Mouse (Mus musculus): ENCODE data around the gene AC134908.4. TPM values are rescaled to one million over a fixed set of nuclear protein-coding genes. Genes with fewer than 3 reads are reported as not detected.

AC134908.4 gene
- polyA plus RNA-seq, 1 experiment from 2014 or later = 0.56 TPM

DNA sequence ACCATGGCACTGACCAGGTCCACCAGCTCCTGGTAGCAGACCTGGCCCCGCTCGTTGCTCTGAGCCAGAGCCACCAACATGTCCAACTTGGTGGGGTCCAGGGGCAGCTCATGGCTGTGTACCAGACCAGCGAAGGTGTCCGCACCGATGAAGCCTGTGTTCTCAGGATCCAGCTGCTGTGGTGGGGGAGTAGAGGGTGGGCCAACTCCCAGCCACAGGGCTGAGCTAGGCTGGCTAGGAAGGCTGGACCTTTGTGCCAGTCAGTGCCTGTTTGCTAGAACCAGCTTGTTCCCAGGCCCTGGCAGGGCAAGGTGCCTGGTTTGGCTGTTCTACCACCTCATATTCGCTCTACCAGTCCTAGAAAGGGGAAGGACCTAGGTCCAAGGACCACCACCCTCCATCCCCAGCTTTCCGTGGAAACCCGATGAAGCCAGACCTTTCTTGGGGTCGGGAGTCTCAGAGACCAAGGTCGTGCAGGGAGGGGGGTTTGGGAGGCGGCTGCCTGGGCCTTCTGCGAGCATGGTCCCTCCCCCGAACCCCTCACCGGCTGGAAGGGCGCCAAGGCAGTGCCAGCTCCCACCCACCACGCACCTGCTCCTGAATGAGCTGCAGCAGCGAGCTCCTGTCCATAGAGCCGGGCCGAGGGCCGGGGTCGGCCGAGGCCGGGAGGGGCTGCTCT lies 41.1 kb upstream of the AC134908.4 start:
- Histone ChIP-seq H3K9me3 (no peaks in the 10 kb centered on the region), H3K36me3 (peaks cover 49% of the 10 kb centered on the region), H3K4me1 (peaks cover 48% of the 10 kb centered on the region), H3K27me3 (no peaks in the 10 kb centered on the region), H3K4me2 (peak overlapping the region; percentile 86), H3K9ac (peak overlapping the region; percentile 41), H3K27ac (peak overlapping the region; percentile 47; the same call in 1 of the 2 replicates), H3K4me3 (peak overlapping the region; percentile 38)
- WGBS = 22% methylated on average over 23 of the region's 23 CpGs
- no peak for ATAC-seq (ENCODE audit: insufficient number of reproducible peaks, low FRiP score, low TSS enrichment, low read depth)

DNA sequence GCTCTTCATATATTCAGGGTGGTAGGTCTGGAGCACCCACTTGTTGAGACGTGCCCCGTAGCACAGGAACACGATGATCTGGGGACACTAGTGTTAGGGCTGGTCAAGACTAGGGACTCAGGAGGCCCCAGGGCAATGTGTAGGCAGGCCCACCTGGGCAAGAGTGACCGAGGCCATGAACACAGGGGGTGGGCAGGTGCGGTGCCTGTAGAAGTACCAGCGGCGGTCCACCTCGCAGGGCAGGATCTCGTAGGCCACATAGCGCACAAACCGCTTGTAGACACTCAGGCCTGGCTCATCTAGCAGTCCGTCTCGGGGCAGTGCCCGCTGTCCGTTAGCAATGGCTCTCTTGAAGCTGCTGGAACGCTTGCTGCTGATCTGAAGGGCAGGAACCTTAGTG lies 40.4 kb upstream of the AC134908.4 start:
- Histone ChIP-seq H3K4me3 (peak overlapping the region; percentile 38), H3K4me2 (peak overlapping the region; percentile 86), H3K4me1 (peaks cover 55% of the 10 kb centered on the region), H3K9ac (no peak overlapping the region), H3K27me3 (no peaks in the 10 kb centered on the region), H3K27ac (no peak overlapping the region), H3K9me3 (no peaks in the 10 kb centered on the region), H3K36me3 (peaks cover 49% of the 10 kb centered on the region)
- no peak for ATAC-seq (ENCODE audit: insufficient number of reproducible peaks, low FRiP score, low TSS enrichment, low read depth)
- WGBS = 87% methylated on average over 16 of the region's 16 CpGs

DNA sequence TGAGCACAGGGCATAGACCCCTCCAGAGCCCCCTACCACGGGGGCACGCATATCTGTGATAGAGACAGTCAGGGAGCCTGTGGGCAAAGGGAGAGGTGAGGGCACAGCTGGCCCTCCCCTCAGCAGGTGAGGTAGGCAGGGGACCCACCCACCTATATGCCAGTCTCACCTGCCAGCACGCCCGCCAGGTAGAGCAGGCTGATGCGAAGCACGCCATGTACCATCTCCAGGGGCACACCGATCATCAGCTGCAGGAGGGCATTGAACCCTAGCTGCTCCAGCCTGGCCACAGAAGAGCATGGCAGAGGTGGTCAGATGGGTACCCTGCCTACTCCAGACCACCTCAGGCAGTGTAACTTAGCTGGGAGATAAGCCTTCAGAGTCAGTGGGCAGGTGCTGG lies 39.8 kb upstream of the AC134908.4 start:
- Histone ChIP-seq H3K9me3 (no peaks in the 10 kb centered on the region), H3K27me3 (no peaks in the 10 kb centered on the region), H3K9ac (no peak overlapping the region), H3K27ac (no peak overlapping the region), H3K4me3 (peak overlapping the region; percentile 38; the same call in 1 of the 2 replicates), H3K36me3 (peaks cover 49% of the 10 kb centered on the region), H3K4me2 (peak overlapping the region; percentile 86), H3K4me1 (peaks cover 60% of the 10 kb centered on the region)
- ATAC-seq (ENCODE audit: insufficient number of reproducible peaks, low FRiP score, low TSS enrichment, low read depth) = no peak
- 88% methylated on average over 7 of the region's 7 CpGs for WGBS

DNA sequence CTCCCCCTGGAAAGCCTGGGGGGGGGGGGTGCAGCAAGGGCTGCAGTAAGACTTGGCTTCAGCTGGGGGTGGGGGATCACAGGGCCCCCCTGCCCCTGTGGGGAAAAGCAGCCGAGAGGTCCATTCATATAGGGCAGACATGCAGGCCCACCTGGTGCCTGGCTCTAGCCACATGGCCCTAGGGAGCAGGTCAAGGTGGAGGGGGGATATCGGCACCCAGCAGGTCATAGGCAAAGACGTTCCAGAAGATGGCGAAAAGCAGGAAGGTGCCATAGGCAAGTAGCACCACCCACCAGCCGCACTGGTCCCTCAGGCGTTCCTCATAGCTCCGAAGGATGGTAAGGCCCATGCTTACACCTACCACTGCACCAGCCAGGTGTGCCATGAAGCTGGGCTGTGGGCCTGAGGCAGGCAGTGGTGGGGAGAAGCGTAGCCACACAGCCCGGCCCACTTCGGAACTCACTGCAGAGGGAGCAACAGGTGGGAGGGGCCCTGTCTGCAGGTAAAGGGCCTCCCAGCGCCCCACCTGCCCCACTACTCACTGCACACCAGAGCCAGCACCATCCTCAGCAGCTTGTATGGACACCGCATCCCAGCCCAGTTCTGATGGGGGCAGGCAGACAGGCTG lies 39.2 kb upstream of the AC134908.4 start:
- Histone ChIP-seq H3K27ac (peak overlapping the region; percentile 97), H3K36me3 (peaks cover 45% of the 10 kb centered on the region)

DNA sequence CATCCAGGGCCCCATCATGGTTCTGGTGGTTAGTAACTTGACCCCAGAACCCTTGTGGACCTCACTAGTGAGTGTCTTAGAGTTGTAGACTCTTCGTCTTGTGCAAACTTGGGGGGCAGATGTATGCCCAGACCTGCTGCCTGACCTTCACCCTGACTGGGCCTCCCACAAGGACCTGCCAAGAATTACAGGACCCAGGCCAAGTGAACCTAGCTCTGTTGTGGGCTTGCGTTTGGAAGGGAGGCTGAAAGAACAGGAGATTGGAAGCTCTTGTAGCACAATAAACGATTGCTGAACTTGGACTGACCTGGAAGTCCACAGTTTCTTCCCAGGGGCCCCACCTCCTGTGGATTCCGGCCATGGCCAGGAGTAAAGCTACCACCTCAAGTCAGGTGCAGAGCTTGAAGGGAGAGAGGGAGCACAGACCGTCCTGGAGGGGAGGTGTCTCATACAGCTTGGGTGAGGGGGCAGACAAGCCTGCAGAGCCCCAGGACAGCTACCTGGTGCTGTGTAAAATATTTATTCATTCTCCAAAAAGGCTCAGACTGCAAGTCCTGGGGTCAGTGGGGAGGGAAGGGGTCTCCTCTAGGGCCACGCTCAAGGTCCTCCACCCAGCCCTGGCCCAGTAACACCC lies 38.6 kb upstream of the AC134908.4 start:
- H3K9me3 ChIP-seq = no peaks in the 10 kb centered on the region
- H3K36me3 ChIP-seq = peaks cover 39% of the 10 kb centered on the region
- H3K27ac ChIP-seq = peak overlapping the region; percentile 97
- peak overlapping the region; percentile 77 for H3K4me3 ChIP-seq
- 31% methylated on average over 6 of the region's 6 CpGs for WGBS
- H3K4me2 ChIP-seq = peak overlapping the region; percentile 86
- H3K27me3 ChIP-seq = no peaks in the 10 kb centered on the region
- H3K9ac ChIP-seq = peak overlapping the region; percentile 81
- ATAC-seq (ENCODE audit: insufficient number of reproducible peaks, low FRiP score, low TSS enrichment, low read depth) = no peak
- peaks cover 70% of the 10 kb centered on the region for H3K4me1 ChIP-seq

More for the DNA sequence above, 39.2 kb upstream of the AC134908.4 start:
- WGBS = 76% methylated on average over 12 of the region's 12 CpGs
- Histone ChIP-seq H3K4me2 (peak overlapping the region; percentile 86), H3K9ac (peak overlapping the region; percentile 81; the same call in 1 of the 2 replicates), H3K4me1 (peaks cover 66% of the 10 kb centered on the region), H3K9me3 (no peaks in the 10 kb centered on the region), H3K4me3 (peak overlapping the region; percentile 77), H3K27me3 (no peaks in the 10 kb centered on the region)
- ATAC-seq (ENCODE audit: insufficient number of reproducible peaks, low FRiP score, low TSS enrichment, low read depth) = no peak

DNA sequence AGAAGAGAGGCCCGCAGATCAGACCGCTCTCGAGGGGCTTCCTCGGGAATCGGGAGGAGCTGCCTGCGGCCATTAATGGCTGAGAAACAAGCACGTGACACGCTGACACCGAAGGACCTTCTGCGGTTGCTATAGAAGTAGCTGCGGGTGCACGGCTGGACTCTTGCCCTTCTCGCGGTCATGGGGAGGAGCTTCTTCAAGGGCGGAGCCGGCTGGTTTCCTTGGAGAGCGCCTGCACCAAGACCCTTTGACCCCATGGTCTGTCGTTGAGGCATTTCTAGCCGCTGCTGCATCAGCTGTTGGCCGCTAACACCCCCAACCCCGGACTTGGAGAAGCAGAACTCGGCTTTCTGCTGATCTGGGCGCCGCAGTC lies 37.8 kb upstream of the AC134908.4 start, which contains the start of gene Stub1:
Stub1 (minus strand) TSS at position 114 of the 373 bp plus-strand sequence.
- Histone ChIP-seq H3K9ac (peak within 1 kb of the TSS; percentile 81), H3K27ac (peak within 1 kb of the TSS; percentile 97), H3K9me3 (no peaks in the 10 kb centered on the region), H3K36me3 (peaks cover 32% of the 10 kb centered on the region), H3K4me2 (peak within 1 kb of the TSS; percentile 86), H3K4me3 (peak within 1 kb of the TSS; percentile 77), H3K4me1 (peaks cover 73% of the 10 kb centered on the region), H3K27me3 (no peaks in the 10 kb centered on the region)
- WGBS = under 1% methylated on average over 24 of the region's 24 CpGs
- ATAC-seq (ENCODE audit: insufficient number of reproducible peaks, low FRiP score, low TSS enrichment, low read depth) = peak; percentile 55

DNA sequence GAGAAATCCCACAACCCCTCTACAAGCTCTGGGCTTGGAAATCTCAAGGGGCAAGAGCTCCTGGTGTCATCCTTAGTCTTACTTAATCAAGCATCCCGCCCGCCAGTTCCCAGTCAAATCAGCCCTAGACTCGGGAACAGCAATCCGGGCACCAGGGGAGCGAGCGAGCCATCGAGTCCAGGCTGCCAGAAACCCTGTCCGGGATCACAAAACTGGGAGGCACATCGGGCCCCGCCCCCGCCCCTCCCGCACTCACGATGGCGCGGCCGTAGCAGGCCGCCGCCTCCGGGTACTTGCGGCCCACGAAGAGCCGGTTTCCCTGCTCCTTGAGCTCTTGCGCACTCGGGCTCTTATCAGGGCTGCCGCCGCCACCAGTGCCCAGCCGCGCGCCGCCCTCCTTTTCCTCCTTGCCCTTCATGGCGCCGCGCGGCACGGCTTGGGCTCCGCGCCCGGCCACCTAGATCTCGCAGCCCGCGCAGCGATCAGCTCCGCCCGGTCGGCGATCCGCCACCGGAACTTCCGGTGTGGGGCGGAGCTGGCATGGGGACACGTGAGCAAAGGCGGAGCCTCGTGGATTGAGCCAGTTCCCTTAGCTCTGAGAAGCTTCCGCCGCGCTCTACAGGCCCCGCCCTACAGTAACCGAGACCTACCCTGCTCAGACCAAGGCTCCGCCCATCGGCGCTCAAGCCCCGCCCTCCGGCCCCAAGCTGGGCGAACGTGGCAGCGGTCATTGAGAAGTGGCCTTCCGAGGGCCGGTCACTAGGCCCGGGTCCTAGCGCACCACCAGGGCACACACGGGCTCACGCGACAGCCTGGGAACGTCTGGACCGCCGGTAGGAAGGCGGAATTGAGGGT lies 37.2 kb upstream of the AC134908.4 start:
- Histone ChIP-seq H3K4me3 (peak overlapping the region; percentile 77), H3K36me3 (peaks cover 27% of the 10 kb centered on the region), H3K9me3 (no peaks in the 10 kb centered on the region), H3K27ac (peak overlapping the region; percentile 97), H3K9ac (peak overlapping the region; percentile 81), H3K4me2 (peak overlapping the region; percentile 86), H3K4me1 (peaks cover 78% of the 10 kb centered on the region), H3K27me3 (no peaks in the 10 kb centered on the region)
- peak; percentile 91 for ATAC-seq (ENCODE audit: insufficient number of reproducible peaks, low FRiP score, low TSS enrichment, low read depth)
- under 1% methylated on average over 72 of the region's 77 CpGs for WGBS

DNA sequence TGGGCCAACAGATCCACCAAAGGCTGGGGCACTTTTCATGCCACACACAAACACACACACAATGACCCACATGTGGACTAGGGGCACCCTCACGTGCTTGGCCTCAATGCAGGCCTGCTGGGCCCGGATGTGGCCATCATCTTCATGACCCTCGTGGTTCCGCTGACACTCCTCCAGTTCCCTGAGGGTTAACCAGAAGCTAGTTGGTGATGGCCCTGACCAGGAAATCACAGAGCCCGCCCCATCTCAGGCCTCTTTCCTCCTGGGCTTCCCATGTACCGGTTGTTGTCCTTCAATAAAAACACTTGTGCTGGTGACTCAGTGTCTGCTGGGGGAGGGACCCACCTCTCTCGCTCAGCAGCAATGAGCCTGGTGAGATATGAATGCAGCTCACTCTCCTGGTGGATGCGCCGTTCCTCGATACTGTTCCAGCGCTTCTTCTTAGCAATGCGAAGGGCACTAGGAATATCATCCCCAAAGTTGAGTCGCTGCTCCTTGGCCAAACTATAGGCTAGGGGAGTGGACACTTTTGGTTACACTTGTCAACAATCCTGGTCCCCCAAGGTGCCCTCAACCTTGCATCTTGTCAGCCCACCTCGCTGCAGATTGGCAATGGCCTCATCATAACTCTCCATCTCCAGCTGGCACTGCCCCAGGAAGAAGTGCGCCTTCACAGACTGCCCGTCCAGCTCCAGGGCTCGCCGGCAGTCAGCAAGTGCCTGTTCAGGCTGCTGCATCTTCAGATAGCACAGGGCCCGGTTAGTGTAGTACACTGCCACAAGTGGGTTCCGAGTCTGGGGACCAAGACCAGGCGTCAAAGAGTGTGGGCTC lies 36.2 kb upstream of the AC134908.4 start:
- Histone ChIP-seq H3K36me3 (peaks cover 36% of the 10 kb centered on the region), H3K9ac (peak overlapping the region; percentile 81), H3K27me3 (no peaks in the 10 kb centered on the region), H3K9me3 (no peaks in the 10 kb centered on the region), H3K4me2 (peak overlapping the region; percentile 86), H3K4me3 (peak overlapping the region; percentile 77), H3K27ac (peak overlapping the region; percentile 97), H3K4me1 (peaks cover 70% of the 10 kb centered on the region)
- ATAC-seq (ENCODE audit: insufficient number of reproducible peaks, low FRiP score, low TSS enrichment, low read depth) = no peak
- WGBS = 57% methylated on average over 21 of the region's 21 CpGs

DNA sequence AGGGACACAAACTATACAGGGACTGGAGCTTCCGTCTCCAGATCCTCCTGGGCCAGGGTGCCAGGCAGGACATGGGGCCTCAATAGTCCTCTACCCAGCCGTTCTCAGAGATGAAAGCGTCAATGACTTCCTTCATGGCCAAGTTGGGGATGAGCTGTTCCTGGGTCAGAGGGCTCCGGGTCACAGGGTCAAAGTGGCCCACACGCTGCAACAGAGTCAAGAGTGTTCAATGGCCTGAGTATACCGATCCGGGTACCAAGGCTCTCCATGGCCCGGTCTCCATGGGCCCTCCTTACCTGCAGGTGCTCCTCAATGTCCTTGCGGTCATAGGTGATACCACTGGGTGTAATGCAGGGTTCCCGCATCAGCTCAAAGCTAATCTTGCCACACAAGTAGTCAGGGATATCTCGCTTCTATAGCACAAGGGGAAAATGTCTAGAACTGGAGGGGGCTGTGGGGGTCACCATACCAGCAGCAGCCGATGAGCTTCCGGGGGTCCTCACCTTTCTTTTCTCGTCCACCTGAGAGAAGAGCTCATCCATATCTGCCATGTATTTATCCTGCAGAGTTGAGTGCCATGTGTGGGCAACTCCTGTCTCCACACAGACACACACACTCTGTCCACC lies 35.5 kb upstream of the AC134908.4 start:
- no peaks in the 10 kb centered on the region for H3K27me3 ChIP-seq
- 88% methylated on average over 14 of the region's 14 CpGs for WGBS
- ATAC-seq (ENCODE audit: insufficient number of reproducible peaks, low FRiP score, low TSS enrichment, low read depth) = no peak
- H3K4me2 ChIP-seq = peak overlapping the region; percentile 86
- 0 out of 2 replicates have a peak overlapping the region, but pooled peaks have one; percentile 81 for H3K9ac ChIP-seq
- H3K9me3 ChIP-seq = no peaks in the 10 kb centered on the region
- peaks cover 44% of the 10 kb centered on the region for H3K36me3 ChIP-seq
- peaks cover 65% of the 10 kb centered on the region for H3K4me1 ChIP-seq
- H3K4me3 ChIP-seq = peak overlapping the region; percentile 77
- peak overlapping the region; percentile 3; the same call in 1 of the 2 replicates for H3K27ac ChIP-seq

DNA sequence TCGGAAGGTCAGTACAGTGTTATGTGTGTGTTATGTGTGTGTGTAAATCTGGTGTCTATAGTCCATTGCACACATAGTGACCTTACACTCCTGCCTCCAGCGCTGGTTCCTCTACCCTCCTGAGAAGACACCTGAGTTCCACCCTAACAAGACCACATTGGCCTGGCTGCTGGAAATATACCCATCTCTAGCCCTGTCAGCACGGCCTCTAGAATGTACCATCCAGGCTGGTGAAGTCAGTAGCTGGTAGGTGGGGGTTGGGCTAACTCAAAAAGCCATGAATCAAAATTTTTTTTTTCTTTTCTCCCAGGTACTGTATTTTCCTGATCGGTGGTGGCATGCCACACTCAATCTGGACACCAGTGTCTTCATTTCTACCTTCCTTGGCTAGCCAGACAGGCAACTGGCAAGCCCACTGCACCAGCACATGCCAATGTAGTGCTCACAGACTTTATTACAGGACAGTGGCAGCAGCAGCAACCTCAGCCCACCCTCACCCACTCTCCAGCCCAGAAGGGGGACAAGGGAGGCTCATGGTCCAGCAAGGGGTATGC lies 34.8 kb upstream of the AC134908.4 start:
- Histone ChIP-seq H3K4me1 (peaks cover 64% of the 10 kb centered on the region), H3K9me3 (no peaks in the 10 kb centered on the region), H3K4me2 (peak overlapping the region; percentile 66), H3K9ac (no peak overlapping the region), H3K4me3 (peak overlapping the region; percentile 62), H3K27me3 (no peaks in the 10 kb centered on the region), H3K27ac (peak overlapping the region; percentile 3; the same call in 1 of the 2 replicates), H3K36me3 (peaks cover 48% of the 10 kb centered on the region)
- 76% methylated on average over 4 of the region's 4 CpGs for WGBS
- ATAC-seq (ENCODE audit: insufficient number of reproducible peaks, low FRiP score, low TSS enrichment, low read depth) = no peak

Data from limb, embryonic 15.5 days (tissue).